Mouse (Mus musculus) heart, postnatal 0 days (tissue): ENCODE results near the gene Ten1.

Source experiments
- CTCF ChIP-seq: IDR thresholded peaks from 2 replicates; pipeline ENCODE4 v1.5.1; 2016; ENCODE audit warnings: antibody characterized with exemption, control low read depth, low read depth
- EP300 ChIP-seq: IDR thresholded peaks from 2 replicates; pipeline ENCODE4 v1.6.1; 2016; ENCODE audit warnings: antibody characterized with exemption, low read depth

DNA sequence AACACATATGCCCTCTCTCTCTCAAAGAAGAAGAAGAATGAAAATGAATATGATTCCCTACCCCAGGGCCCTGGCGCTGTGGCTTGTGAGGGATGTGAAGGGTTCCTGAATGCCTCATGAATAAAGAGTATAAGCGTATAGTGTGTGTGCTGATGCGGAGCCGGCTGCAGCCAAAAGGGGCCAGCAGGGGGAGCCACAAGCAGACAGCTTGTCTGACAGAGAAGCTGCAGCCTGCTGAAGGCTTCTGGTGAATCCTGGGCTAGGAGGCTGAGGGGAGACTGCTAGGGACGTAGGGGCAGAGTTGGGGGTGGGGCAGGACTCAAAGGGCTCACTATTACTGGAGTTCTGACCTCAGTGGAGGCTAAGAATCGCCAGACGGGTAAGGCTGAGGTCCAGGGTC lies 16.5 kb downstream of the Ten1 start:
- peak; percentile 15 for TF ChIP-seq CTCF
- TF ChIP-seq EP300 = no peak
